Mouse (Mus musculus) heart, adult 2 months (tissue): ENCODE data around the gene Mrpl47.

Source experiments
- CTCF ChIP-seq: fragments of 200-600 bp; IDR thresholded peaks from 2 replicates; pipeline ENCODE4 v1.8.1; 2022; ENCODE audit warnings: antibody characterized with exemption, mild to moderate bottlenecking, moderate library complexity
- EP300 ChIP-seq: fragments of 200-500 bp; IDR thresholded peaks from 2 replicates; pipeline ENCODE4 v1.6.1; 2011; ENCODE audit warnings: low read depth, low read length, control low read depth; ENCODE audit not compliant: insufficient read depth
- POLR2A ChIP-seq: fragments of 200-500 bp; IDR thresholded peaks from 2 replicates; pipeline ENCODE4 v1.6.1; 2011; ENCODE audit warnings: mild to moderate bottlenecking, low read depth, low read length, control low read depth; ENCODE audit not compliant: insufficient read depth

DNA sequence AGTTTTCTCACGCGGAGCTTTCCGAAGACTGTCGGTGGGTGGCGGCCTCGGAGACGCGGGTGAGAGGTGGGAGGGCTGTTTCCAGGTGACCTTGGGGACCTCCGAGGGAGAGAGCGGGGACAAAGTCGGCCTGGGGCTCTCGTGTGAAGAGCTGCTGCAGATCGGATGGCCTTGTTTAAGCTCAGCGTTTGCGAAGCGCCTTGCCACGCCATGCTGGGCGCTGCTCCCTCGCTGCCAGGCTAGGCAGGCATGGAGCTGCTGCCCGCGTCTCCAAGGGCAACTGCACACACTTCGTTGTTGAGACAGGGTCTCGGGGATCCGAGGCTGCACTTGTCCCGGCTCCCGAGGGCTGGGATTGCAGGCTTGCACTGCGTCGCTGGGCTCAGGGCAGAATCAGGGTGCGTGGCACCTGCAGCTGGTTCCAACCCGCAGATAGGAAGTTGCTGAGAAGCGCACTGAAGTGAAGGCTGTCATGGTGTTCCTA lies at the start of gene Mrpl47:
- TF ChIP-seq POLR2A, result no peak
- TF ChIP-seq CTCF, result no peak
- no peak for TF ChIP-seq EP300
